Mouse (Mus musculus): ENCODE measurements around the gene Pknox1.
"Not testable (repeated sequence)": the region's sequence is repeated elsewhere in the genome, so short reads cannot be mapped to it uniquely, and the experiment has no call there.

Pknox1 gene

GRCm38 (mm10) chr17:31597957-31598356 is 33.4 kb downstream of the Pknox1 start:
- no peak for DNase-seq (ENCODE audit: low read depth, low spot score)

GRCm38 (mm10) chr17:31598593-31598992 is 34.1 kb downstream of the Pknox1 start:
- no peak for DNase-seq (ENCODE audit: low read depth, low spot score)

GRCm38 (mm10) chr17:31606424-31606823 is 41.9 kb downstream of the Pknox1 start:
- no peak for DNase-seq (ENCODE audit: low read depth, low spot score)

- DNase-seq (ENCODE audit: low read depth, low spot score) = no peak
Measured at GRCm38 (mm10) chr17:31607256-31607951, 42.9 kb downstream of the Pknox1 start.

- not testable (repeated sequence) for DNase-seq (ENCODE audit: low read depth, low spot score)
Measured at GRCm38 (mm10) chr17:31609173-31609572, 44.6 kb downstream of the Pknox1 start.

- DNase-seq (ENCODE audit: low read depth, low spot score) = no peak
Measured at GRCm38 (mm10) chr17:31609895-31610294, 45.4 kb downstream of the Pknox1 start.

- no peak for DNase-seq (ENCODE audit: low read depth, low spot score)
Measured at GRCm38 (mm10) chr17:31613086-31613755, 48.7 kb downstream of the Pknox1 start.

GRCm38 (mm10) chr17:31623101-31623500 is 58.6 kb downstream of the Pknox1 start:
- no peak for DNase-seq (ENCODE audit: low read depth, low spot score)

- DNase-seq (ENCODE audit: low read depth, low spot score) = no peak
Measured at GRCm38 (mm10) chr17:31627961-31628360, 63.4 kb downstream of the Pknox1 start.

GRCm38 (mm10) chr17:31631081-31631800 is 66.7 kb downstream of the Pknox1 start:
- no peak for DNase-seq (ENCODE audit: low read depth, low spot score)

- DNase-seq (ENCODE audit: low read depth, low spot score) = no peak
Measured at GRCm38 (mm10) chr17:31633007-31633406, 68.5 kb downstream of the Pknox1 start.

GRCm38 (mm10) chr17:31634896-31635295 is 70.4 kb downstream of the Pknox1 start:
- no peak for DNase-seq (ENCODE audit: low read depth, low spot score)

GRCm38 (mm10) chr17:31635781-31636180 is 71.2 kb downstream of the Pknox1 start:
- DNase-seq (ENCODE audit: low read depth, low spot score) = no peak

GRCm38 (mm10) chr17:31636277-31636941 is 71.9 kb downstream of the Pknox1 start:
- no peak for DNase-seq (ENCODE audit: low read depth, low spot score)

GRCm38 (mm10) chr17:31636942-31637811 is 72.6 kb downstream of the Pknox1 start, which contains the start of gene Cbs:
Cbs (minus strand) TSS chr17:31637238.
- peak; percentile 61 for DNase-seq (ENCODE audit: low read depth, low spot score)

GRCm38 (mm10) chr17:31637866-31638570 is 73.5 kb downstream of the Pknox1 start:
- DNase-seq (ENCODE audit: low read depth, low spot score) = no peak

GRCm38 (mm10) chr17:31639651-31640050 is 75.1 kb downstream of the Pknox1 start:
- no peak for DNase-seq (ENCODE audit: low read depth, low spot score)

GRCm38 (mm10) chr17:31642331-31642730 is 77.8 kb downstream of the Pknox1 start:
- no peak for DNase-seq (ENCODE audit: low read depth, low spot score)

- no peak for DNase-seq (ENCODE audit: low read depth, low spot score)
Measured at GRCm38 (mm10) chr17:31642913-31643312, 78.4 kb downstream of the Pknox1 start.
